ENCODE assay signal across 24 mouse cellular contexts in the genomic region with DNA sequence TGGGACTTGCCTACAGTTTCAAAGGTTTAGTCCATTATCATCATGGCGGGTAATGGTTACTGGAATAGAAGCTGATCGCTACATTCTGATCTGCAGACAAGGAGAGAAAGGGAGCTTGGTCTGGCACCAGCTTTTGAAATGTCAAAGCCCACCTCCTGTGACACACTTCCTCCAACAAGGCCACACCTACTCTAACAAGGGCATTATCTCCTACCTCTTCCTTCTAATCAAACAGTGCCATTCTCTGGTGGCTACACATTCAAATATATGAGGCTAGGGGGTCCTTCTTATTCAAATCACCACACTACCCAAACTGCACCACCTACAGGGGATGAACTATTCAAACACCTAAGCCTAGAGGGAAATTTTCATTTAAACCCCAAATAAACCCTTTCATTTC.
"Had no signal": no experiment of that assay in that cellular context is flagged by ENCODE, and none has a peak within 500 bp of the region (broad histone marks: within the 10 kb centered on the region; RNA-seq: fewer than 3 reads in every experiment).

No protein-coding gene starts in this region.

- H3K9me3 ChIP-seq: heart, embryonic 10.5 days; heart, embryonic 12.5 days; hindbrain, embryonic 10.5 days; kidney, embryonic 15.5 days; limb, embryonic 10.5 days; limb, embryonic 12.5 days; liver, embryonic 13.5 days had no signal

- H3K9ac ChIP-seq: heart, embryonic 12.5 days; hindbrain, embryonic 12.5 days; hindbrain, embryonic 14.5 days; kidney, embryonic 15.5 days; limb, embryonic 12.5 days; liver, embryonic 13.5 days had no signal

- H3K4me3 ChIP-seq: gastrocnemius, adult 2 months; heart, embryonic 10.5 days; heart, embryonic 12.5 days; hindbrain, embryonic 10.5 days; hindbrain, embryonic 12.5 days; kidney, embryonic 15.5 days; limb, embryonic 10.5 days; limb, embryonic 12.5 days; liver, embryonic 13.5 days had no signal

- DNase-seq: gastrocnemius, adult 2 months; gastrocnemius, postnatal 10 days; gastrocnemius, postnatal 25 days; heart, adult 18-20 months; heart, postnatal 10 days; heart, postnatal 4 days; kidney, adult 11 months; kidney, adult 2 months; kidney, adult 9 months; kidney, postnatal 14 days; kidney, postnatal 36 days; layer of hippocampus, adult 9-11 months; layer of hippocampus, postnatal 36 days; liver; liver, embryonic 13.5 days had no signal

- H3K27ac ChIP-seq: gastrocnemius, adult 2 months; heart, embryonic 10.5 days; hindbrain, embryonic 10.5 days; hindbrain, embryonic 12.5 days; hindbrain, embryonic 14.5 days; kidney, embryonic 15.5 days; kidney, postnatal 0 days; limb, embryonic 10.5 days; limb, embryonic 12.5 days; liver, embryonic 13.5 days had no signal

- H3K36me3 ChIP-seq: heart, embryonic 10.5 days; heart, embryonic 12.5 days; hindbrain, embryonic 10.5 days; hindbrain, embryonic 12.5 days; kidney, embryonic 15.5 days; limb, embryonic 10.5 days; limb, embryonic 12.5 days; liver, embryonic 13.5 days had no signal

- H3K27me3 ChIP-seq: heart, embryonic 12.5 days; hindbrain, embryonic 12.5 days; kidney, embryonic 15.5 days; limb, embryonic 12.5 days; liver, embryonic 13.5 days had no signal

- H3K4me1 ChIP-seq: heart, embryonic 10.5 days; heart, embryonic 12.5 days; hindbrain, embryonic 12.5 days; limb, embryonic 12.5 days; liver, embryonic 13.5 days had no signal
